Mouse (Mus musculus) lung, adult 2 months (tissue): ENCODE results near the gene Eif4h. TPM values are rescaled to one million over a fixed set of nuclear protein-coding genes. Genes with fewer than 3 reads are reported as not detected.

ENCODE experiments used
- DNase-seq: peaks from one replicate; pipeline ENCODE4 v3.0.0; 2022
- H3K4me1 ChIP-seq: fragments of 200-500 bp; 2 replicates; pipeline ENCODE4 v1.6.1; 2011; ENCODE audit warnings: low read length; ENCODE audit not compliant: control insufficient read depth, insufficient read depth
- H3K4me3 ChIP-seq: fragments of 200-500 bp; replicated peaks from 2 replicates; pipeline ENCODE3; 2011; ENCODE audit warnings: low read depth, mild to moderate bottlenecking, control low read depth, low read length; ENCODE audit errors: extremely low read depth
- CTCF ChIP-seq: fragments of 200-500 bp; IDR thresholded peaks from 2 replicates; pipeline ENCODE4 v1.5.1; 2011; ENCODE audit warnings: mild to moderate bottlenecking, low read length, control low read depth; ENCODE audit not compliant: insufficient read depth
- POLR2A ChIP-seq: fragments of 200-500 bp; IDR thresholded peaks from 2 replicates; pipeline ENCODE4 v1.6.1; 2011; ENCODE audit warnings: low read depth, mild to moderate bottlenecking, control low read depth, low read length, borderline replicate concordance; ENCODE audit errors: extremely low read depth
- WGBS: fragments of 180-500 bp; shearing (Covaris S2); methylation state at CpG from one replicate; pipeline ENCODE4 v1.1.7; 2018; 5-methylcytosine and 5-hydroxymethylcytosine counted together
- polyA plus RNA-seq: library from polyadenylated mRNA; depleted of rRNA; stranded (reverse); fragments of >200 nt; gene quantifications from 2 replicates; pipeline ENCODE4 v1.2.3, GENCODE M21; 2012

Gene Eif4h
- polyA plus RNA-seq, 1 experiment: 280 TPM

- 26% methylated on average over 2 of the region's 2 CpGs for WGBS
- H3K4me1 ChIP-seq: peaks cover 50% of the 10 kb centered on the region
- no peak for DNase-seq
- TF ChIP-seq POLR2A: no peak
- TF ChIP-seq CTCF: no peak
- H3K4me3 ChIP-seq: no peak overlapping the region
Measured at GRCm38 (mm10) chr5:134632841-134633240, 6.4 kb downstream of the Eif4h start.

DNA sequence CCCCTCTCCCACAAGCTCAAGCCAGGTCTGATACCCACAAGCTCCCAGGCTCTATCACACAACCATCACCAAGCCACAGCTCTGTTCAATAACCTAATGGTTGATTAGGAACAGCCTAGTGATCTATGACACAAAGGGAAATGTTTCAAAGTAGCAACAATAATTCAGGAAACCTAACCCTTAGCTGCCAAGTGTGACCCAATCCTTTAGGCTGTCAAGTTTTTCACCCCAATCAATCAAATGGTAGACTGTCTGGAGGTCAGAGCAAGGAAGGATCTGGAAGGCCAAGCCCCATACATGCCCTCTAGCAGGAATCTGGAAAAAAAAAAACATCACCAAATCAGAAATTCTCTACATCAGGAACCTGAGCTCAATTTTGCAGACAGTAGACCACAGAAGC is 8.5 kb downstream of the Eif4h start:
- no peak for TF ChIP-seq POLR2A
- no peak for TF ChIP-seq CTCF
- DNase-seq: no peak
- H3K4me3 ChIP-seq: no peak overlapping the region
- peaks cover 44% of the 10 kb centered on the region for H3K4me1 ChIP-seq

DNA sequence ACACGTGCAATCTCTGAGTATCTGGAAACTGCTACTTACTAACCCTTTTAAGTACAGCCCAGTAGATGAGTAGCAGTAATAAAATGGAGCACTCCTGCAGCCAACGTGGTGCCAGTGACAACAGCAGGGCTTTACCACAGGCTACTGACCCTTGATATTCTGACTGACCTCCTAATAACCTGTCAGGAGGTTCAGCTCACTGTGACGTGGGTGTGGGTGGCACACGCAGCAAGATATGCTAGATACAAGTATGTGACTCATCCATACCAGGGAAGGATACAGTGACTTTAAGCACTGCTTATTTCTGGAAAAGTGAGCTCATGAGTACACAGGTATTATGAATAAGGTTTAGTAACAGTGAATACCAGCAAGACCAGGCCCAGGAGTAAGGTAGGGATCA is 9.8 kb downstream of the Eif4h start:
- 41% methylated on average over 4 of the region's 4 CpGs for WGBS
- H3K4me1 ChIP-seq: peaks cover 36% of the 10 kb centered on the region
- no peak for DNase-seq
- no peak overlapping the region for H3K4me3 ChIP-seq
- TF ChIP-seq CTCF (no peak), POLR2A (no peak)

DNA sequence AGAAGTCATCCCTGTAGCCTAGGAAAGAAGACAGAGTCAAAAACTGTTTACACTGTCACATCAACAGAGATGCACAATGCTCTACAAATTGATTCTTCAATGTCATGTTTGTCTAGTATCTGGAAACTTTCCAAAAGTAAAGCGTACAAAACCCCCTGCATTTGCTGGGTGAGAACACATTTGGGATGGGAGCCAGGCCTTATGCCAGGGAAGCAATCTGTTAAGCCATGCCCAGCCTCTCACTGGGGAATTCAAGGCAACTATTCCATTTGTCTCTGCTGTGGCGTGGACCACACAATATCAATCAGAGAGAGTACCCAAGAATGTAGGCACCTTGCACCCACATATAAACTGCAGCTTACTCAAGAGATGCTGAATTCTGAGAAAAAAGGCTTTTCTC is 17.2 kb downstream of the Eif4h start:
- 47% methylated on average over 2 of the region's 2 CpGs for WGBS
- TF ChIP-seq CTCF (no peak), POLR2A (no peak)
- H3K4me1 ChIP-seq: 0 out of 2 replicates have a peak, but pooled peaks cover 3% of the 10 kb centered on the region
- no peak overlapping the region for H3K4me3 ChIP-seq
- DNase-seq: no peak

DNA sequence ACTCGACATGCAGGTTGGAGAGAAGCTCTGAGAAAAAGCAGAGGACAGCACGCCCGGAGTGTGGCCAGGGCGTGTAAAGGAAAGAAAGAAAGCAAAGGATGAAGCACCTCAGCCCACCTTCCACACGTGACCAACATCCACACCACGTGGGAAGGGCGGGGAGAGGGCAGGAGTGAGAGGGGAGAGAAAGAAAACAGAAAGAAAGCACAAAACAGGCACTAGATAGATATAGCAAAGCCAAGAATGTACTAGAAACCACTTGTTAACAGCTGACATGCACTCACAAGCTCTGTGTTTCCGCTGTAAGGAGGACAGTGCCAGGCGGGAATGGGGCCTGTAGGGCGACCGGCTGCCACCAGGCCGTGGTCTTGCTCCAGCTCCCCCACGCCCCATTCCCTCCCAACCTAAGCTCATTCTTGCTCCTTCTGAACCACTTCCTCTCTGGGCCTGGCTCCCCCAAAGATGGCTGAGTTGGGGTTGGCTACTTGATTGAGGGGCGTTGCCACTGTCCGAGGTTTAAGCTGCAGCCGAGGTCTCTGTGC is 18.1 kb downstream of the Eif4h start:
- DNase-seq: no peak
- 75% methylated on average over 16 of the region's 16 CpGs for WGBS
- Histone ChIP-seq H3K4me1 (no peaks in the 10 kb centered on the region), H3K4me3 (no peak overlapping the region)
- TF ChIP-seq POLR2A (no peak), CTCF (no peak)

- no peak for DNase-seq
- TF ChIP-seq CTCF (no peak), POLR2A (no peak)
- Histone ChIP-seq H3K4me3 (no peak overlapping the region), H3K4me1 (no peaks in the 10 kb centered on the region)
- 84% methylated on average over 9 of the region's 9 CpGs for WGBS
Measured at GRCm38 (mm10) chr5:134620457-134620856, 18.8 kb downstream of the Eif4h start.

- Histone ChIP-seq H3K4me1 (no peaks in the 10 kb centered on the region), H3K4me3 (no peak overlapping the region)
- TF ChIP-seq CTCF (peak; percentile 97), POLR2A (no peak)
- peak; percentile 74 for DNase-seq
- 46% methylated on average over 3 of the region's 3 CpGs for WGBS
Measured at GRCm38 (mm10) chr5:134617071-134617470, 22.2 kb downstream of the Eif4h start.

DNA sequence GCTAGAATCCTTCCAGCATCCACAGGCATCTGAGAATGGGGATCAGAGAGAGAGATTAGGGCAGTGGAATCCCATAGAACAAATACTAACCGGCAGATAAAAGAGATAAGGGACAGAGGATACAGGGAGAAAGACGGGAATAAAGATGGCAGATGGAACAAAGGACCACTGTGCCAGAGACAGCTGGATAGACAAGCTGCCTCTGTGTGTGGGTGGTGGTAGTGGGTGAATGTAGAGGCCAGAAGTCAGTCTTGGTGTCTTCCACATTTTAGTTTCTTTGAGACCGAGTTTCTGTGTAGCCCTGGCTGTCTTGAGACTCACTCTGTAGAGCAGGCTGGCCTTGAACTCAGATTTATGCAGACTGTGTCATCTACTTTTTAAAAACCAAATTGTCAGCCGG is 23.5 kb downstream of the Eif4h start:
- TF ChIP-seq POLR2A (no peak), CTCF (no peak)
- Histone ChIP-seq H3K4me3 (no peak overlapping the region), H3K4me1 (no peaks in the 10 kb centered on the region)
- 61% methylated on average over 4 of the region's 4 CpGs for WGBS
- no peak for DNase-seq

- TF ChIP-seq CTCF (no peak), POLR2A (no peak)
- WGBS: 67% methylated on average over 8 of the region's 8 CpGs
- Histone ChIP-seq H3K4me3 (no peak overlapping the region), H3K4me1 (no peaks in the 10 kb centered on the region)
- DNase-seq: no peak
Measured at GRCm38 (mm10) chr5:134615380-134615779, 23.9 kb downstream of the Eif4h start.

GRCm38 (mm10) chr5:134614802-134615201 is 24.5 kb downstream of the Eif4h start, which contains the start of gene Lat2:
Lat2 (minus strand) TSS chr5:134615025.
- TF ChIP-seq POLR2A (no peak), CTCF (no peak)
- no peaks in the 10 kb centered on the region for H3K4me1 ChIP-seq
- WGBS: 66% methylated on average over 7 of the region's 7 CpGs
- no peak within 1 kb of the TSS for H3K4me3 ChIP-seq
- DNase-seq: no peak
